Mouse (Mus musculus) adrenal gland, postnatal 10 days (tissue): ENCODE data around the gene Klk1b1. TPM values are rescaled to one million over a fixed set of nuclear protein-coding genes. Genes with fewer than 3 reads are reported as not detected.
"Not testable (repeated sequence)": the region's sequence is repeated elsewhere in the genome, so short reads cannot be mapped to it uniquely, and the experiment has no call there.

ENCODE experiments used
- DNase-seq: peaks from one replicate; pipeline ENCODE4 v3.0.0; 2021; ENCODE audit warnings: mixed read lengths
- long read RNA-seq, 2 experiments: library from polyadenylated mRNA; stranded (forward); transcript quantifications; one replicate each; pipeline ENCODE4 v2.0.0; 2021
- total RNA-seq, 2 experiments: library from RNA; stranded (reverse); gene quantifications; 2 replicates each; pipeline ENCODE4 v1.2.3; 2021

Gene Klk1b1
- not detected for total RNA-seq
- long read RNA-seq, experiment 1, result 0 reads
- long read RNA-seq, experiment 2, result 0 reads

- no peak for DNase-seq
Measured at GRCm38 (mm10) chr7:43966451-43966850, at the start of gene Klk1b1. Klk1b1 (plus strand) TSS chr7:43966751.

- DNase-seq, result no peak
Measured at GRCm38 (mm10) chr7:43918426-43918825, 48.1 kb upstream of the Klk1b1 start.

GRCm38 (mm10) chr7:43918871-43919270 is 47.7 kb upstream of the Klk1b1 start:
- no peak for DNase-seq

GRCm38 (mm10) chr7:43919559-43920451 is 46.7 kb upstream of the Klk1b1 start:
- DNase-seq, result peak; percentile 79

GRCm38 (mm10) chr7:43920582-43920981 is 46.0 kb upstream of the Klk1b1 start:
- DNase-seq, result no peak

- no peak for DNase-seq
Measured at GRCm38 (mm10) chr7:43921087-43921486, 45.5 kb upstream of the Klk1b1 start.

- no peak for DNase-seq
Measured at GRCm38 (mm10) chr7:43921941-43922340, 44.6 kb upstream of the Klk1b1 start.

- DNase-seq, result peak; percentile 17
Measured at GRCm38 (mm10) chr7:43925985-43926384, 40.6 kb upstream of the Klk1b1 start.

GRCm38 (mm10) chr7:43928521-43928920 is 38.0 kb upstream of the Klk1b1 start:
- peak; percentile 31 for DNase-seq

- DNase-seq, result no peak
Measured at GRCm38 (mm10) chr7:43932337-43932736, 34.2 kb upstream of the Klk1b1 start.

GRCm38 (mm10) chr7:43933440-43933839 is 33.1 kb upstream of the Klk1b1 start, which contains the start of gene Klk15:
Klk15 (plus strand) TSS chr7:43933740.
- no peak for DNase-seq

- DNase-seq, result no peak
Measured at GRCm38 (mm10) chr7:43934747-43935146, 31.8 kb upstream of the Klk1b1 start.

GRCm38 (mm10) chr7:43936551-43936950 is 30.0 kb upstream of the Klk1b1 start:
- DNase-seq, result no peak

GRCm38 (mm10) chr7:43942293-43942692 is 24.3 kb upstream of the Klk1b1 start:
- not testable (repeated sequence) for DNase-seq

- DNase-seq, result no peak
Measured at GRCm38 (mm10) chr7:43944727-43945264, 21.8 kb upstream of the Klk1b1 start.

GRCm38 (mm10) chr7:43950364-43950763 is 16.2 kb upstream of the Klk1b1 start, which contains the start of gene Klk1b8:
Klk1b8 (plus strand) TSS chr7:43950664.
- DNase-seq, result no peak

GRCm38 (mm10) chr7:43952703-43953102 is 13.8 kb upstream of the Klk1b1 start:
- DNase-seq, result no peak

- DNase-seq, result no peak
Measured at GRCm38 (mm10) chr7:43967058-43967457, 507 bp downstream of the Klk1b1 start.

GRCm38 (mm10) chr7:43967612-43968011 is 1.1 kb downstream of the Klk1b1 start:
- no peak for DNase-seq

- not testable (repeated sequence) for DNase-seq
Measured at GRCm38 (mm10) chr7:43975761-43976160, 9.2 kb downstream of the Klk1b1 start, which contains the start of gene Klk1b9. Klk1b9 (plus strand) TSS chr7:43976061.

- DNase-seq, result no peak
Measured at GRCm38 (mm10) chr7:43985657-43986056, 19.1 kb downstream of the Klk1b1 start.

GRCm38 (mm10) chr7:43994821-43995220 is 28.3 kb downstream of the Klk1b1 start:
- DNase-seq, result not testable (repeated sequence)

- DNase-seq, result not testable (repeated sequence)
Measured at GRCm38 (mm10) chr7:43995577-43995976, 29.0 kb downstream of the Klk1b1 start, which contains the start of gene Klk1b11. Klk1b11 (plus strand) TSS chr7:43995877.
